Mouse (Mus musculus): Measurements from ENCODE around the gene Zfp408. TPM values are rescaled to one million over a fixed set of nuclear protein-coding genes. Genes with fewer than 3 reads are reported as not detected.

The Zfp408 gene
- polyA plus RNA-seq, 1 experiment from 2014 or later = 4.2 TPM

GRCm38 (mm10) chr2:91642825-91643415 lies 6.7 kb downstream of the Zfp408 start:
- Histone ChIP-seq H3K27me3 (ENCODE audit: control insufficient read depth, insufficient read depth, low read length) (no peaks in the 10 kb centered on the region), H3K9ac (ENCODE audit: low read length) (no peak overlapping the region), H3K4me2 (replicated peaks; ENCODE audit: low read depth) (no peak overlapping the region), H3K9me3 (ENCODE audit: control insufficient read depth, low read length) (no peaks in the 10 kb centered on the region), H3K36me3 (ENCODE audit: control insufficient read depth, insufficient read depth, low read length) (peaks cover 13% of the 10 kb centered on the region), H3K27ac (replicated peaks) (no peak overlapping the region), H3K4me1 (replicated peaks; ENCODE audit: control insufficient read depth, insufficient read depth) (no peaks in the 10 kb centered on the region), H3K4me3 (ENCODE audit: low read depth, low read length) (no peak overlapping the region)
- DNase-seq (ENCODE audit: low spot score) (peak; percentile 48), ATAC-seq (ENCODE audit: low FRiP score, low TSS enrichment) (peak; percentile 43; the same call in 1 of the 2 replicates)
- TF ChIP-seq EP300 (optimal IDR thresholded peaks at IDR 0.05) (no peak), CTCF (IDR thresholded peaks at IDR 0.05; ENCODE audit: low read depth) (no peak)
- WGBS = 77% methylated on average over 2 of the region's 2 CpGs

DNA sequence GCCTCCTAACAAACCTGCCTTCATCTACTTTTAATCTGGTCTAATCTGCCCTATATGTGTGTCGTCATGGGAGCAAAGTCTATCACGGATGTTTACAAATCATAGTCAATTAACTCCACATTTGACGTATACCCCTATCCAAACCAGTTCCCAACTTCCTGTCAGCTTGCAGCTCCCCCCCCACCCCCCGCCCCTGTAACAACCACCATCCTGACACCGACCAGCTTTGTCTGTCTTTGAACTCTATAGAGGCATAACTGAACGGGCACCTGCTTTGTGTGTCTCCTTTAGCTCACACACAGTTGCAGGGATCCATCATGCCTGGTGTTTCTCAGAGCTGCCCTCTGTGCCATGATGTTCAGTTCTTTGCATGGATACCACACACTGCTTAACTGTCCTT lies 10.7 kb downstream of the Zfp408 start:
- no peak for DNase-seq (ENCODE audit: low spot score)
- TF ChIP-seq EP300 (optimal IDR thresholded peaks at IDR 0.05) (no peak), CTCF (IDR thresholded peaks at IDR 0.05; ENCODE audit: low read depth) (no peak)
- Histone ChIP-seq H3K4me1 (replicated peaks; ENCODE audit: control insufficient read depth, insufficient read depth) (no peaks in the 10 kb centered on the region), H3K36me3 (ENCODE audit: control insufficient read depth, insufficient read depth, low read length) (no peaks in the 10 kb centered on the region), H3K9me3 (ENCODE audit: control insufficient read depth, low read length) (no peaks in the 10 kb centered on the region), H3K9ac (ENCODE audit: low read length) (no peak overlapping the region), H3K4me3 (ENCODE audit: low read depth, low read length) (no peak overlapping the region), H3K27ac (replicated peaks) (no peak overlapping the region), H3K27me3 (ENCODE audit: control insufficient read depth, insufficient read depth, low read length) (no peaks in the 10 kb centered on the region), H3K4me2 (replicated peaks; ENCODE audit: low read depth) (no peak overlapping the region)
- 52% methylated on average over 6 of the region's 6 CpGs for WGBS
- peak; percentile 36 for ATAC-seq (ENCODE audit: low FRiP score, low TSS enrichment)

DNA sequence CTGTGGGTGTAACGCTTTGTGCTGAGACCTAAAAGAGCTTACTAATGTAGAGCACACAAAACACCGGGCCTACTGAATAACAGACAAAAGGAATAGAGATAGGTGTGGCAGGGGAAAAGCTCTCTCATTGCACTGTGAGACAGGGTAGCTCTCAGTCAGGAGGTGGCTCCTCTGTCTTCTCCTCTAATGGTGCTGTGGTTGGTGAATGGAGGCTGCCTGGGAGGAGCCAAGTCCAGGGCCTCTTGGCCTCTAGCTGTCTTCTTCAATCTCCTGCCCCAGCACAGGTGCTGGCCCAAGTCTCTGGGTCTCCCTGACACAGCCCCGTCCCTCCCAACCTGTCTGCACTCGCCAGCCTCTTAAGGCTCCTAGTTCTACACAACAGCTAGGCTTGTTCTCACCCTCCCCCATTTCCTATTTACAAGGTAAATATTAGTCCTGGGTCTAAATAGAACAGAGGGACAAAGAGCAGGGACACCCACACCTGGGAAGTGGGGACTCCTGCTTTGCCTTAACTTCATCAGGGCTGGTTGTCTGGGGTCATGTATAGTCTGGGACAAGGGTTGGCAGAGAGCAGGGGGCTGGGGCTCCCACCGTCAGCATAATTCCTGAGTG lies 12.8 kb downstream of the Zfp408 start:
- no peak for TF ChIP-seq CTCF (IDR thresholded peaks at IDR 0.05; ENCODE audit: low read depth)
- TF ChIP-seq EP300 (optimal IDR thresholded peaks at IDR 0.05) = no peak
- no peak overlapping the region for H3K4me2 ChIP-seq (replicated peaks; ENCODE audit: low read depth)
- no peaks in the 10 kb centered on the region for H3K36me3 ChIP-seq (ENCODE audit: control insufficient read depth, insufficient read depth, low read length)
- no peak overlapping the region for H3K4me3 ChIP-seq (ENCODE audit: low read depth, low read length)
- H3K9ac ChIP-seq (ENCODE audit: low read length) = no peak overlapping the region
- no peaks in the 10 kb centered on the region for H3K27me3 ChIP-seq (ENCODE audit: control insufficient read depth, insufficient read depth, low read length)
- no peaks in the 10 kb centered on the region for H3K9me3 ChIP-seq (ENCODE audit: control insufficient read depth, low read length)
- ATAC-seq (ENCODE audit: low FRiP score, low TSS enrichment) = peak; percentile 86
- DNase-seq (ENCODE audit: low spot score) = peak; percentile 55
- H3K4me1 ChIP-seq (replicated peaks; ENCODE audit: control insufficient read depth, insufficient read depth) = no peaks in the 10 kb centered on the region
- H3K27ac ChIP-seq (replicated peaks) = peak overlapping the region; percentile 81
- 59% methylated on average over 5 of the region's 5 CpGs for WGBS

- WGBS = 59% methylated on average over 8 of the region's 8 CpGs
- no peaks in the 10 kb centered on the region for H3K4me1 ChIP-seq (replicated peaks; ENCODE audit: control insufficient read depth, insufficient read depth)
- H3K9ac ChIP-seq (ENCODE audit: low read length) = no peak within 1 kb of the TSS
- no peaks in the 10 kb centered on the region for H3K9me3 ChIP-seq (ENCODE audit: control insufficient read depth, low read length)
- no peak for ATAC-seq (ENCODE audit: low FRiP score, low TSS enrichment)
- H3K27ac ChIP-seq (replicated peaks) = peak within 1 kb of the TSS; percentile 81
- no peaks in the 10 kb centered on the region for H3K27me3 ChIP-seq (ENCODE audit: control insufficient read depth, insufficient read depth, low read length)
- DNase-seq (ENCODE audit: low spot score) = no peak
- TF ChIP-seq EP300 (optimal IDR thresholded peaks at IDR 0.05) = no peak
- no peak for TF ChIP-seq CTCF (IDR thresholded peaks at IDR 0.05; ENCODE audit: low read depth)
- no peaks in the 10 kb centered on the region for H3K36me3 ChIP-seq (ENCODE audit: control insufficient read depth, insufficient read depth, low read length)
- H3K4me3 ChIP-seq (ENCODE audit: low read depth, low read length) = no peak within 1 kb of the TSS
- H3K4me2 ChIP-seq (replicated peaks; ENCODE audit: low read depth) = no peak within 1 kb of the TSS
Measured at GRCm38 (mm10) chr2:91636229-91636628, 13.4 kb downstream of the Zfp408 start, which contains the start of gene F2. F2 (minus strand) TSS chr2:91636414.

DNA sequence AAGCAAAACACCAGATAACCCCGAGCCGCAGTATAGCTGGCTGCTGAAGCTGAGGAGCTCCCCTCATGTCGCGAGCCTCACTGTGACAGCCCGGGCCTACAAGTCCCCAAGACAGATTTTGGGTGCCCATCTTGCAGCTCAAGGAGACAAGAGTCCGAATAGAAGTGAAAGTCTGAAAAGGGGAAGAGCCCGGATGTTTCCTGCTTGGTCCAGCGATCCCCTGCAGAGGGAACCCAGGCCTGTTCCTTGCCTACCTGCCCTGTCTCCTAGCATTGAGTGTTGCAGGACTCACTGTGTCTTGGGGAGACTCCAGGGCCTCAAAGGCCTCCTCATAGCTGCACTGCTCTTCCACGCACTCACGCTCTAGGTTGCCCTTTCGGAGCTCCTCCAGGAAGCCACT lies 14.1 kb downstream of the Zfp408 start:
- ATAC-seq (ENCODE audit: low FRiP score, low TSS enrichment) (no peak), DNase-seq (ENCODE audit: low spot score) (no peak)
- TF ChIP-seq CTCF (IDR thresholded peaks at IDR 0.05; ENCODE audit: low read depth) = no peak
- TF ChIP-seq EP300 (optimal IDR thresholded peaks at IDR 0.05) = no peak
- no peak overlapping the region for H3K4me3 ChIP-seq (ENCODE audit: low read depth, low read length)
- no peaks in the 10 kb centered on the region for H3K9me3 ChIP-seq (ENCODE audit: control insufficient read depth, low read length)
- H3K4me2 ChIP-seq (replicated peaks; ENCODE audit: low read depth) = no peak overlapping the region
- 83% methylated on average over 11 of the region's 11 CpGs for WGBS
- no peak overlapping the region for H3K9ac ChIP-seq (ENCODE audit: low read length)
- H3K27me3 ChIP-seq (ENCODE audit: control insufficient read depth, insufficient read depth, low read length) = no peaks in the 10 kb centered on the region
- H3K27ac ChIP-seq (replicated peaks) = peak overlapping the region; percentile 63; the same call in 1 of the 2 replicates
- no peaks in the 10 kb centered on the region for H3K36me3 ChIP-seq (ENCODE audit: control insufficient read depth, insufficient read depth, low read length)
- no peaks in the 10 kb centered on the region for H3K4me1 ChIP-seq (replicated peaks; ENCODE audit: control insufficient read depth, insufficient read depth)

DNA sequence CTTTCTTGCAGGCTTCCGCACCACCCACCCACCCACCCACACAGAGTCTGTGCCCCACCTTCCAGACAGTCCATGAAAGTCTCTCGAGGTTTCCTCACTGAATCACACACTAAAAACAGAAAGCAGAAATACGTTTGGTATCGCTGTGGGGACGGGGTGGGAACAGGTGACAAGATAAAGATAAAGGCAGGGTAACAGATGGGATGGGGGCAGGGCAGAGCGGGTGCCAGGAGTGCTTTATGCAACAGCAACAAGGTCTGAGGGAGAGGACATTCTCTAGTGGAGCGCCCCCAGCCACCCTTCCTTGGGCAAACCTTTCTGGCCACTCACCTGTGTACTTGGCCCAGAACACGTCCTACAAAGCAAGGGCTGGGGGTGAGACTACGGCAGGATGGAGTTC lies 14.8 kb downstream of the Zfp408 start:
- Histone ChIP-seq H3K9ac (ENCODE audit: low read length) (no peak overlapping the region), H3K36me3 (ENCODE audit: control insufficient read depth, insufficient read depth, low read length) (no peaks in the 10 kb centered on the region), H3K27me3 (ENCODE audit: control insufficient read depth, insufficient read depth, low read length) (no peaks in the 10 kb centered on the region), H3K27ac (replicated peaks) (no peak overlapping the region), H3K4me2 (replicated peaks; ENCODE audit: low read depth) (no peak overlapping the region), H3K9me3 (ENCODE audit: control insufficient read depth, low read length) (no peaks in the 10 kb centered on the region), H3K4me3 (ENCODE audit: low read depth, low read length) (no peak overlapping the region), H3K4me1 (replicated peaks; ENCODE audit: control insufficient read depth, insufficient read depth) (no peaks in the 10 kb centered on the region)
- DNase-seq (ENCODE audit: low spot score) (no peak), ATAC-seq (ENCODE audit: low FRiP score, low TSS enrichment) (no peak)
- no peak for TF ChIP-seq EP300 (optimal IDR thresholded peaks at IDR 0.05)
- TF ChIP-seq CTCF (IDR thresholded peaks at IDR 0.05; ENCODE audit: low read depth) = no peak
- WGBS = 66% methylated on average over 9 of the region's 9 CpGs

Measured in stomach, postnatal 0 days (tissue).